Mouse (Mus musculus) midbrain, embryonic 14.5 days (tissue): ENCODE measurements at regions not wholly inside any gene's neighbourhood (a gene's known extent, or its start where the extent isn't known, plus 50 kb on each side); places are given as distances from the start of the nearest gene placed in this dataset.

ENCODE experiments used
- ATAC-seq: fragments of 200-750 bp; cut with Nextera tagmentation; 2 replicates; pipeline ENCODE4 v1.8.0; 2017; ENCODE audit warnings: moderate number of reproducible peaks, moderate library complexity; ENCODE audit not compliant: low FRiP score, low TSS enrichment
- DNase-seq: peaks from one replicate; pipeline ENCODE4 v3.0.0-alpha.2; 2015
- H3K27ac ChIP-seq: fragments of 300-500 bp; sonication (generic); replicated peaks from 2 replicates; pipeline ENCODE4 v1.5.1; 2014; ENCODE audit warnings: mild to moderate bottlenecking, low read depth, low read length, moderate library complexity
- H3K27me3 ChIP-seq: fragments of 300-500 bp; sonication (generic); 2 replicates; pipeline ENCODE4 v1.6.1; 2014; ENCODE audit warnings: low read length, control low read depth, mixed read lengths; ENCODE audit not compliant: control insufficient read depth, insufficient read depth
- H3K36me3 ChIP-seq: fragments of 300-500 bp; sonication (generic); 2 replicates; pipeline ENCODE4 v1.6.1; 2014; ENCODE audit warnings: low read length, control low read depth; ENCODE audit not compliant: control insufficient read depth, insufficient read depth
- H3K4me1 ChIP-seq: fragments of 300-500 bp; sonication (generic); 2 replicates; pipeline ENCODE4 v1.6.1; 2014; ENCODE audit warnings: mild to moderate bottlenecking, antibody characterized with exemption, low read length, control low read depth; ENCODE audit not compliant: control insufficient read depth, insufficient read depth
- H3K4me2 ChIP-seq: fragments of 300-500 bp; sonication (generic); 2 replicates; pipeline ENCODE4 v1.6.1; 2014; ENCODE audit warnings: mild to moderate bottlenecking, low read length, moderate library complexity
- H3K4me3 ChIP-seq: fragments of 300-500 bp; sonication (generic); replicated peaks from 2 replicates; pipeline ENCODE4 v1.5.1; 2014; ENCODE audit warnings: low read depth, low read length
- H3K9ac ChIP-seq: fragments of 300-500 bp; sonication (generic); replicated peaks from 2 replicates; pipeline ENCODE4 v1.6.1; 2014; ENCODE audit warnings: mild to moderate bottlenecking, low read length, moderate library complexity
- H3K9me3 ChIP-seq: fragments of 300-500 bp; sonication (generic); 2 replicates; pipeline ENCODE4 v1.6.1; 2016; ENCODE audit warnings: low read length, control low read depth, mixed read lengths; ENCODE audit not compliant: control insufficient read depth
- WGBS: fragments of 180-500 bp; shearing (Covaris S2); extraction: QIAGEN DNeasy Blood & Tissue Kit; methylation state at CpG from one replicate; pipeline ENCODE4 v1.1.7; 2014; 5-methylcytosine and 5-hydroxymethylcytosine counted together

DNA sequence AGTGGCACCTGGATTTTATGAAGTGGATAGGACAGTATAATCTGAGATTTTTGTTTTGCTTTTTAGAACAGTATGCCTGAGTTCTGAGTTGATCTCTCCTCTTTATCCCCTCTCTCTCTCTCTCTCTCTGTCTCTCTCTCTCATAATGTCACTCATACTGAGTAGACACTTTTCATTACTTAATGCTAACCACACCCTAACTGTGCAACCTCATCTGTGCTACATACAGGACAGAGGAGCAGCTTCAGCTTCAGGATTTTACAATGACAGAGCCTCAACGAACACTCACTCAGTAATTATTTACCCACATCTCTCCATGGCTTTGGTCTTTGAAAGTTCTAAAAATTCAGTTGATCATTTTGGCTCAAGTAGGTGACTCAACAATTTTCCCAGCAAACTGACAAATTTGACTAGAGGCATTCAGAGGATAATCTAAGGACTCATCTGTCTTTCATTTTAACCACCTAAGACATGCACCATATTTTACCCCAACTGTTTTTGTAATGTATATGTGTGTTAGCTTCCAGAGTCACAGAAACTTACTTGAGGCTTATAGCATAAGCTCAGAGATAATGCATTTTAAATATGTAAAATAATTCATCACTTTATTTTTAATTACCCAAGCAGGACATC is 256.4 kb upstream of the Myo3a start:
- no peaks in the 10 kb centered on the region for H3K9me3 ChIP-seq
- no peak overlapping the region for H3K9ac ChIP-seq
- no peak overlapping the region for H3K4me3 ChIP-seq
- H3K4me1 ChIP-seq, result no peaks in the 10 kb centered on the region
- H3K27me3 ChIP-seq, result no peaks in the 10 kb centered on the region
- no peaks in the 10 kb centered on the region for H3K36me3 ChIP-seq
- H3K27ac ChIP-seq, result no peak overlapping the region
- ATAC-seq (no peak), DNase-seq (no peak)
- 93% methylated on average over 1 of the region's 1 CpGs for WGBS
- no peak overlapping the region for H3K4me2 ChIP-seq

GRCm38 (mm10) chr2:21974599-21974998 is 252.7 kb upstream of the Myo3a start:
- Histone ChIP-seq H3K4me2 (no peak overlapping the region), H3K27me3 (no peaks in the 10 kb centered on the region), H3K9ac (no peak overlapping the region), H3K4me1 (no peaks in the 10 kb centered on the region), H3K27ac (no peak overlapping the region), H3K4me3 (no peak overlapping the region), H3K36me3 (no peaks in the 10 kb centered on the region), H3K9me3 (no peaks in the 10 kb centered on the region)
- WGBS, result 83% methylated on average over 3 of the region's 3 CpGs
- DNase-seq (no peak), ATAC-seq (no peak)

DNA sequence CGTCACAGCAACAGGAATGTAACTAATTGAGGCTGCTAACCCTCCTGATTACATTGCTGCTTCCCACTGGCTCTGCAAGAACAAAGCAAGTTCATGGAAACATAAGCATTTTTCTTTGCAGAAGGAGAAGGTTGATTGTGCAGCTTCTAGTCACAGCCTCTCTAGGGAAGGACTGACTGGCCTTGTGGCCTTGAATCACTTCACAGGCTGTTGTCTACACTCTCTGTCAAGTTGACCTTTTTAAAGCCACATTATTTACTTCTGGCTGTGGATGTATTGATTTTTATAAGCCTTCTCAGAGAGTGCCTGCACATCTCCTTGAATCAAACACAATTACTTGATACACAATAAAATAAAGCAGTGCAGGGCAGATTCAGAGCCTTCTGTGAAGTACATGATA is 251.8 kb upstream of the Myo3a start:
- no peak overlapping the region for H3K9ac ChIP-seq
- no peaks in the 10 kb centered on the region for H3K4me1 ChIP-seq
- no peak for ATAC-seq
- 57% methylated on average over 1 of the region's 1 CpGs for whole genome bisulfite sequencing
- H3K27ac ChIP-seq, result 0 out of 2 replicates have a peak overlapping the region, but pooled peaks have one; percentile 1
- H3K27me3 ChIP-seq, result no peaks in the 10 kb centered on the region
- no peak overlapping the region for H3K4me3 ChIP-seq
- no peak for DNase-seq
- H3K9me3 ChIP-seq, result no peaks in the 10 kb centered on the region
- no peak overlapping the region for H3K4me2 ChIP-seq
- H3K36me3 ChIP-seq, result no peaks in the 10 kb centered on the region

DNA sequence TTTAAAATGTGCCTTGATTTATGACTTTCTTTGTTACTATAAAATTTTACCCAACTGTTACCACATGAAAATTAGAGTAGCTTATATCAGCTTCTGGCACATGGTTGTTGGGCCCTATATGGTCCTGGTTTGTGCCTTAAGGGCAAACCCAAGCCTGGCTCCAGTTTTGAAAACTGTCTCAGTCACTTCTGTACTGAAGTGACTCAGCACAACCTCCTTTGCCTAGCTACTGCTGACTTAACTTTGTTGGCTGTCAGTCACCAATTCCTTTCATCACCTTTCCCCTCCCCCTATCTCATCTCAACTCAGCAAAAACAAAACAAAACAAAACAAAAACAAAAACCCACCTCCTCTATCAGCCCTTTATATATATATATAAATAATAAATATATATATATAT is 251.0 kb upstream of the Myo3a start:
- no peak for ATAC-seq
- Histone ChIP-seq H3K9ac (no peak overlapping the region), H3K4me3 (no peak overlapping the region), H3K27ac (no peak overlapping the region), H3K4me1 (no peaks in the 10 kb centered on the region), H3K9me3 (no peaks in the 10 kb centered on the region), H3K36me3 (no peaks in the 10 kb centered on the region), H3K27me3 (no peaks in the 10 kb centered on the region), H3K4me2 (no peak overlapping the region)
- no peak for DNase-seq

GRCm38 (mm10) chr2:21976831-21977230 is 250.5 kb upstream of the Myo3a start:
- no peak overlapping the region for H3K4me3 ChIP-seq
- no peak for DNase-seq
- ATAC-seq, result no peak
- H3K4me2 ChIP-seq, result no peak overlapping the region
- H3K9ac ChIP-seq, result no peak overlapping the region
- 92% methylated on average over 2 of the region's 2 CpGs for WGBS
- no peaks in the 10 kb centered on the region for H3K4me1 ChIP-seq
- no peaks in the 10 kb centered on the region for H3K36me3 ChIP-seq
- H3K9me3 ChIP-seq, result no peaks in the 10 kb centered on the region
- H3K27me3 ChIP-seq, result no peaks in the 10 kb centered on the region
- H3K27ac ChIP-seq, result no peak overlapping the region

DNA sequence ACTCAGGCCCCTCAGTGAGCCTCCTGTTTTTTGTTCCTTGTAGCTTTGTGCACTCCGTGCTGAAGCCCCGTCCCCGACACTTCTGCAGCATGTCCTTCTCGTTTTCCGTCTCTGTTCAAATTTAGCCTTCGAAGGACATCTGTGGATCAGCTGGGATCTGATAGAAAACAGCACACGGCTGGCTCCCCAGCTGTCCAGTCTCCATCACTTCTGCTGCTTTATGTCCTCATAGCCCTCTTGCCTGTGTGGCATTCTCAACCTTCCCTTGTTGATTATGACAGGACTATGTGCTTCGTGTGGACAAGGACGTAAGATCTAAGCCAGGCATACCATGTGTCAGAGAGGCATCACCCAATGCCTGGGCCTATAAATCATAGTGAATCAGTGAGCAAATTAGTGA is 247.1 kb upstream of the Myo3a start:
- no peaks in the 10 kb centered on the region for H3K36me3 ChIP-seq
- H3K27me3 ChIP-seq, result no peaks in the 10 kb centered on the region
- DNase-seq (no peak), ATAC-seq (no peak)
- WGBS, result 92% methylated on average over 9 of the region's 9 CpGs
- H3K9me3 ChIP-seq, result no peaks in the 10 kb centered on the region
- no peaks in the 10 kb centered on the region for H3K4me1 ChIP-seq
- no peak overlapping the region for H3K9ac ChIP-seq
- no peak overlapping the region for H3K4me2 ChIP-seq
- H3K4me3 ChIP-seq, result no peak overlapping the region
- H3K27ac ChIP-seq, result no peak overlapping the region

DNA sequence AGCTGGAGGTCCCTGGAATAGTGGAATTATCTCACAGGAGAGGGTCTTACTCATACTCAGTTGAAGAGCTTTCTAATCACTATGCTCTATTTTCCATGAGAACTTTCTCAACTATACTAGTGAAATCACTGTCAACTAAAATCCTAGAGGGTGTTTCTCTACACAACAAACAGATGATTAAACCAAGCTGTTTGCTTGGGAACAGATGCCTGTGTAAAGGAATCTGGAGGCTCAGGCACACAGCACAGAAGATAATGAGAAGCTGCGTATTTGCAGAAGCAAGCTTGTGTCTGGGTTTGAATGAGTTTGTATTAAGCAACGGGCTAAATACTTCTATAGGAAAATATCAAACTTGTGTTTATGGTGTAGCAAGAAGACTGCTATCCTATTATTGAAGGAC is 202.9 kb upstream of the Myo3a start:
- Histone ChIP-seq H3K9me3 (no peaks in the 10 kb centered on the region), H3K4me3 (no peak overlapping the region), H3K9ac (no peak overlapping the region), H3K4me2 (no peak overlapping the region), H3K4me1 (0 out of 2 replicates have a peak, but pooled peaks cover 2% of the 10 kb centered on the region), H3K36me3 (no peaks in the 10 kb centered on the region), H3K27me3 (no peaks in the 10 kb centered on the region), H3K27ac (no peak overlapping the region)
- DNase-seq (no peak), ATAC-seq (no peak)
- 85% methylated on average over 2 of the region's 2 CpGs for WGBS

- ATAC-seq, result no peak
- 0 out of 2 replicates have a peak, but pooled peaks cover 4% of the 10 kb centered on the region for H3K4me1 ChIP-seq
- H3K9ac ChIP-seq, result no peak overlapping the region
- H3K27ac ChIP-seq, result no peak overlapping the region
- no peak for DNase-seq
- H3K4me2 ChIP-seq, result no peak overlapping the region
- no peaks in the 10 kb centered on the region for H3K9me3 ChIP-seq
- no peaks in the 10 kb centered on the region for H3K36me3 ChIP-seq
- 96% methylated on average over 1 of the region's 1 CpGs for WGBS
- H3K27me3 ChIP-seq, result no peaks in the 10 kb centered on the region
- no peak overlapping the region for H3K4me3 ChIP-seq
Measured at GRCm38 (mm10) chr2:22026794-22027193, 200.5 kb upstream of the Myo3a start.

GRCm38 (mm10) chr2:22028569-22028968 is 198.7 kb upstream of the Myo3a start:
- Histone ChIP-seq H3K27me3 (no peaks in the 10 kb centered on the region), H3K4me1 (0 out of 2 replicates have a peak, but pooled peaks cover 4% of the 10 kb centered on the region), H3K36me3 (no peaks in the 10 kb centered on the region), H3K9me3 (no peaks in the 10 kb centered on the region), H3K9ac (no peak overlapping the region), H3K4me3 (no peak overlapping the region), H3K27ac (peak overlapping the region; percentile 72; the same call in 1 of the 2 replicates), H3K4me2 (no peak overlapping the region)
- ATAC-seq (no peak), DNase-seq (no peak)
- WGBS, result 70% methylated on average over 1 of the region's 1 CpGs
